Mouse (Mus musculus) C2C12 (cell line): Measurements from ENCODE around the gene Mosmo.

Experiments used
- CTCF ChIP-seq: IDR thresholded peaks from one replicate; pipeline ENCODE4 v1.5.1; 2011; ENCODE audit not compliant: control insufficient read depth, insufficient read depth, insufficient read length
- FOSL1 ChIP-seq: IDR thresholded peaks from one replicate; pipeline ENCODE4 v1.8.0; 2011; ENCODE audit warnings: mild to moderate bottlenecking, low read length; ENCODE audit not compliant: poor library complexity, insufficient read depth, severe bottlenecking
- MAX ChIP-seq: IDR thresholded peaks from one replicate; pipeline ENCODE4 v1.6.1; 2011; ENCODE audit warnings: mild to moderate bottlenecking, control low read depth
- MYOD1 ChIP-seq: IDR thresholded peaks from one replicate; pipeline ENCODE4 v1.6.1; 2011; ENCODE audit warnings: low read depth; ENCODE audit not compliant: control insufficient read depth, insufficient read length
- USF1 ChIP-seq: IDR thresholded peaks from one replicate; pipeline ENCODE4 v1.6.1; 2011; ENCODE audit warnings: low read depth, mild to moderate bottlenecking, control low read depth, moderate library complexity

DNA sequence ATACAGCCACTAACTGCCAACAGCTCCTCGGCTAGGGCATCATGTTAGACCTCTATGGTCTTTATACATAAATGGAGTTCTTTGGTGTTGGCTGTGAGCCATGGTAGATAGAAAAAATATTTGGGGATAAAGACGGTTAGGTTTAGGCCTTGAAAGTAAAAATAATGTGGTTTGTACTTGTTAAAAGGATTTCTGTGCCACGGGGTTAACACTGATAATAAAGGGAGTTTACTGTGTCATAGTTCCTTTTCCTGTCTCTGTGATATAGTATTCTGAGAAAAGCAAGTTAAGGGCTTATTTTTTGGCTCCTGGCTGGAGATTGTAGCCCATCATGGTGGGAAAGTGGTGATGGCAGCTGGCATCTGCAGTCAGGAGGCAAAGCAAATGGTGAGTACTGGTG is 26.5 kb downstream of the Mosmo start:
- TF ChIP-seq USF1 (no peak), CTCF (no peak), FOSL1 (no peak), MAX (no peak), MYOD1 (no peak)
